Mouse (Mus musculus) small intestine, adult 2 months (tissue): ENCODE data around the gene Gm20708. TPM values are rescaled to one million over a fixed set of nuclear protein-coding genes. Genes with fewer than 3 reads are reported as not detected.

Experiments used
- H3K27ac ChIP-seq: fragments of 200-500 bp; 2 replicates; pipeline ENCODE4 v1.5.1; 2012; ENCODE audit warnings: low read depth, low read length, control low read depth, inconsistent platforms; ENCODE audit not compliant: insufficient read depth
- H3K27me3 ChIP-seq: fragments of 200-500 bp; 2 replicates; pipeline ENCODE4 v1.6.1; 2012; ENCODE audit warnings: mild to moderate bottlenecking, moderate library complexity, low read length, inconsistent platforms; ENCODE audit not compliant: control insufficient read depth, insufficient read depth
- H3K36me3 ChIP-seq: fragments of 200-500 bp; 2 replicates; pipeline ENCODE4 v1.6.1; 2012; ENCODE audit warnings: mild to moderate bottlenecking, low read length, control low read depth, inconsistent platforms; ENCODE audit not compliant: control insufficient read depth, insufficient read depth
- H3K4me1 ChIP-seq: fragments of 200-500 bp; 2 replicates; pipeline ENCODE4 v1.6.1; 2012; ENCODE audit warnings: low read length, inconsistent platforms, mixed read lengths; ENCODE audit not compliant: control insufficient read depth, insufficient read depth, insufficient read length
- H3K4me3 ChIP-seq: fragments of 200-500 bp; 2 replicates; pipeline ENCODE4 v1.5.1; 2012; ENCODE audit warnings: low read depth, mild to moderate bottlenecking, control low read depth, inconsistent platforms, low read length, moderate library complexity
- CTCF ChIP-seq: fragments of 200-500 bp; IDR thresholded peaks from 2 replicates; pipeline ENCODE4 v1.5.1; 2012; ENCODE audit warnings: low read depth, mild to moderate bottlenecking, control low read depth, inconsistent platforms, low read length, moderate library complexity, mixed read lengths; ENCODE audit not compliant: insufficient replicate concordance, insufficient read length; ENCODE audit errors: extremely low read depth
- POLR2A ChIP-seq: fragments of 200-500 bp; IDR thresholded peaks from 2 replicates; pipeline ENCODE4 v1.6.1; 2012; ENCODE audit warnings: low read depth, mild to moderate bottlenecking, control low read depth, inconsistent platforms, low read length, moderate library complexity
- WGBS: fragments of 180-500 bp; shearing (Covaris S2); methylation state at CpG from one replicate; pipeline ENCODE4 v1.1.7; 2018; 5-methylcytosine and 5-hydroxymethylcytosine counted together
- polyA plus RNA-seq: library from polyadenylated mRNA; depleted of rRNA; stranded (reverse); fragments of >200 nt; gene quantifications from 2 replicates; pipeline ENCODE4 v1.2.3, GENCODE M21; 2012

The Gm20708 gene
- polyA plus RNA-seq, 1 experiment, result 0.06 TPM

GRCm38 (mm10) chr11:117768725-117769682 lies 40.5 kb upstream of the Gm20708 start:
- Histone ChIP-seq H3K36me3 (peaks cover 66% of the 10 kb centered on the region), H3K27me3 (no peaks in the 10 kb centered on the region), H3K4me3 (peak overlapping the region; percentile 9; the same call in 1 of the 2 replicates), H3K27ac (peak overlapping the region; percentile 85), H3K4me1 (peaks cover 11% of the 10 kb centered on the region)
- TF ChIP-seq POLR2A, result no peak
- no peak for TF ChIP-seq CTCF
- WGBS, result 28% methylated on average over 20 of the region's 20 CpGs

GRCm38 (mm10) chr11:117769683-117770047 lies 39.8 kb upstream of the Gm20708 start:
- Histone ChIP-seq H3K27me3 (no peaks in the 10 kb centered on the region), H3K4me1 (peaks cover 11% of the 10 kb centered on the region), H3K4me3 (no peak overlapping the region), H3K27ac (no peak overlapping the region), H3K36me3 (peaks cover 66% of the 10 kb centered on the region)
- 89% methylated on average over 7 of the region's 7 CpGs for whole genome bisulfite sequencing
- TF ChIP-seq CTCF (no peak), POLR2A (no peak)

- 87% methylated on average over 10 of the region's 10 CpGs for WGBS
- Histone ChIP-seq H3K27ac (no peak overlapping the region), H3K4me1 (peaks cover 11% of the 10 kb centered on the region), H3K36me3 (peaks cover 66% of the 10 kb centered on the region), H3K4me3 (no peak overlapping the region), H3K27me3 (no peaks in the 10 kb centered on the region)
- TF ChIP-seq CTCF (no peak), POLR2A (no peak)
Observed at GRCm38 (mm10) chr11:117770407-117770806, 39.1 kb upstream of the Gm20708 start.

- peaks cover 58% of the 10 kb centered on the region for H3K36me3 ChIP-seq
- H3K27ac ChIP-seq, result no peak overlapping the region
- 90% methylated on average over 7 of the region's 7 CpGs for WGBS
- no peaks in the 10 kb centered on the region for H3K27me3 ChIP-seq
- H3K4me1 ChIP-seq, result peaks cover 11% of the 10 kb centered on the region
- TF ChIP-seq CTCF, result no peak
- TF ChIP-seq POLR2A, result no peak
- no peak overlapping the region for H3K4me3 ChIP-seq
Observed at GRCm38 (mm10) chr11:117772352-117772751, 37.1 kb upstream of the Gm20708 start.

- 91% methylated on average over 10 of the region's 10 CpGs for WGBS
- peaks cover 63% of the 10 kb centered on the region for H3K36me3 ChIP-seq
- H3K4me1 ChIP-seq, result peaks cover 13% of the 10 kb centered on the region
Observed at GRCm38 (mm10) chr11:117774925-117775324, 34.5 kb upstream of the Gm20708 start.

GRCm38 (mm10) chr11:117775540-117775939 lies 33.9 kb upstream of the Gm20708 start:
- Histone ChIP-seq H3K36me3 (peaks cover 57% of the 10 kb centered on the region), H3K4me3 (no peak overlapping the region), H3K27ac (no peak overlapping the region), H3K4me1 (peaks cover 13% of the 10 kb centered on the region), H3K27me3 (no peaks in the 10 kb centered on the region)
- WGBS, result 88% methylated on average over 13 of the region's 13 CpGs
- TF ChIP-seq CTCF (no peak), POLR2A (no peak)

More at GRCm38 (mm10) chr11:117774925-117775324, 34.5 kb upstream of the Gm20708 start:
- Histone ChIP-seq H3K4me3 (no peak overlapping the region), H3K27me3 (no peaks in the 10 kb centered on the region), H3K27ac (no peak overlapping the region)
- TF ChIP-seq POLR2A, result no peak
- no peak for TF ChIP-seq CTCF

GRCm38 (mm10) chr11:117776085-117776792 lies 33.2 kb upstream of the Gm20708 start:
- TF ChIP-seq POLR2A, result no peak
- no peak for TF ChIP-seq CTCF
- WGBS, result 90% methylated on average over 14 of the region's 14 CpGs
- no peak overlapping the region for H3K4me3 ChIP-seq
- no peaks in the 10 kb centered on the region for H3K27me3 ChIP-seq
- peaks cover 54% of the 10 kb centered on the region for H3K36me3 ChIP-seq
- no peak overlapping the region for H3K27ac ChIP-seq
- peaks cover 16% of the 10 kb centered on the region for H3K4me1 ChIP-seq
